Mouse (Mus musculus) intestine, embryonic 16.5 days (tissue): ENCODE measurements around the gene Klra4. TPM values are rescaled to one million over a fixed set of nuclear protein-coding genes. Genes with fewer than 3 reads are reported as not detected.
"Not testable (repeated sequence)": the region's sequence is repeated elsewhere in the genome, so short reads cannot be mapped to it uniquely, and the experiment has no call there.

Experiments used
- ATAC-seq: fragments of 200-750 bp; cut with Nextera tagmentation; 2 replicates; pipeline ENCODE4 v1.8.0; 2017; ENCODE audit warnings: moderate TSS enrichment, moderate library complexity
- H3K27ac ChIP-seq: fragments of 300-500 bp; sonication (generic); 2 replicates; pipeline ENCODE4 v1.5.1; 2014; ENCODE audit warnings: mild to moderate bottlenecking, low read length
- H3K27me3 ChIP-seq: fragments of 300-500 bp; sonication (generic); replicated peaks from 2 replicates; pipeline ENCODE4 v1.6.1; 2014; ENCODE audit warnings: low read length, control low read depth, mixed read lengths; ENCODE audit not compliant: control insufficient read depth, insufficient read depth
- H3K36me3 ChIP-seq: fragments of 300-500 bp; sonication (generic); 2 replicates; pipeline ENCODE4 v1.6.1; 2014; ENCODE audit warnings: low read length, control low read depth; ENCODE audit not compliant: control insufficient read depth, insufficient read depth
- H3K4me1 ChIP-seq: fragments of 300-500 bp; sonication (generic); 2 replicates; pipeline ENCODE4 v1.6.1; 2014; ENCODE audit warnings: low read length, control low read depth, mixed read lengths; ENCODE audit not compliant: control insufficient read depth, insufficient read depth
- H3K4me2 ChIP-seq: fragments of 300-500 bp; sonication (generic); 2 replicates; pipeline ENCODE4 v1.6.1; 2014; ENCODE audit warnings: low read depth, low read length, control low read depth
- H3K4me3 ChIP-seq: fragments of 300-500 bp; sonication (generic); 2 replicates; pipeline ENCODE4 v1.5.1; 2014; ENCODE audit warnings: mild to moderate bottlenecking, low read length
- H3K9ac ChIP-seq: fragments of 300-500 bp; sonication (generic); 2 replicates; pipeline ENCODE4 v1.6.1; 2014; ENCODE audit warnings: low read depth, low read length
- H3K9me3 ChIP-seq: fragments of 300-500 bp; sonication (generic); 2 replicates; pipeline ENCODE4 v1.6.1; 2016; ENCODE audit warnings: low read length, control low read depth; ENCODE audit not compliant: control insufficient read depth
- WGBS: fragments of 180-500 bp; shearing (Covaris S2); extraction: QIAGEN DNeasy Blood & Tissue Kit; methylation state at CpG from one replicate; pipeline ENCODE4 v1.1.7; 2014; 5-methylcytosine and 5-hydroxymethylcytosine counted together
- polyA plus RNA-seq: library from polyadenylated mRNA; unstranded; fragments of >200 nt; fragmentation: Nextera tagmentation; extraction: Ambion mirVana; gene quantifications from 2 replicates; pipeline ENCODE4 v1.2.1, GENCODE M21; 2015

Klra4 gene
- polyA plus RNA-seq, result not detected in 2 replicates

- not testable (repeated sequence) for H3K27ac ChIP-seq, H3K4me3 ChIP-seq, H3K4me2 ChIP-seq, H3K4me1 ChIP-seq, H3K9me3 ChIP-seq, H3K9ac ChIP-seq, ATAC-seq, H3K27me3 ChIP-seq, H3K36me3 ChIP-seq
- WGBS, result 54% methylated on average over 1 of the region's 1 CpGs
Measured at GRCm38 (mm10) chr6:130067171-130067570, at the start of gene Klra4. Gene Klra4, minus strand, starts transcription at chr6:130067271.

- Histone ChIP-seq H3K27ac (no peak overlapping the region), H3K9ac (no peak overlapping the region), H3K9me3 (no peaks in the 10 kb centered on the region), H3K36me3 (no peaks in the 10 kb centered on the region), H3K27me3 (no peaks in the 10 kb centered on the region), H3K4me3 (no peak overlapping the region), H3K4me2 (no peak overlapping the region), H3K4me1 (no peaks in the 10 kb centered on the region)
- WGBS, result 76% methylated on average over 1 of the region's 1 CpGs
- ATAC-seq, result no peak
Measured at GRCm38 (mm10) chr6:130110485-130110884, 43.4 kb upstream of the Klra4 start.

- H3K4me3 ChIP-seq, H3K4me2 ChIP-seq: not testable (repeated sequence)
Measured at GRCm38 (mm10) chr6:130102743-130103142, 35.7 kb upstream of the Klra4 start.

DNA sequence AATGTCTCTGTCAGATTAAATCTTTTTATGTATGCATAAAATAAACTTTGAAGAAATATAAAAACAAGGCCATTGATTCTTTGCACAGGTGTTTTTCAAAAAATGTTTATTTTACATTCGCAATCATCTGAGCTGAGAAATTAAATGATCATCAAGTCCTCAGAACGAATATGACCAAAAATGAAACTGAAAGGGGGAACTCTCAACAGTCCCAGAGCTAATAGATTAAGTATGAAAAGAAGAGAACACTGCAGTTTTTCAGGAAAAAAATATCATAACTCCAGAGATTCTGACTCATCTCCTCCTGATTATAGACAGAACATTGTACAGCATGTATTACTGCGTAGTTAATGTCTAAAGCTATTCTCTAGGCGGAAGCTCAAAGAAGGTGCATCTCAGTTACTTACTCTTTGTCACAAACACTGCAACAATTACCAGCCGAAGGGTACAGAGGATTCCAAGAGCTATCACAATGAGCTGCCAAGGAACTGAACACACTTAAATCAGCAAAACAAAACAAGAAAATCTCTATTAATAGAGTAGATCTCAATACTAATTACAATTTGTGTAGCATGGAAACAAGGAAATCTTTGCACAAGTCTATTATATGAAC is 25.4 kb upstream of the Klra4 start:
- no peak for ATAC-seq

More at GRCm38 (mm10) chr6:130102743-130103142, 35.7 kb upstream of the Klra4 start:
- not testable (repeated sequence) for H3K36me3 ChIP-seq, H3K27me3 ChIP-seq, H3K4me1 ChIP-seq, H3K9ac ChIP-seq, H3K27ac ChIP-seq, H3K9me3 ChIP-seq, ATAC-seq
- 83% methylated on average over 3 of the region's 3 CpGs for WGBS

GRCm38 (mm10) chr6:130065196-130065595 is 1.9 kb downstream of the Klra4 start:
- no peak for ATAC-seq
- Histone ChIP-seq H3K9me3 (no peaks in the 10 kb centered on the region), H3K4me3 (no peak overlapping the region), H3K9ac (no peak overlapping the region), H3K27me3 (no peaks in the 10 kb centered on the region), H3K4me1 (no peaks in the 10 kb centered on the region), H3K27ac (no peak overlapping the region), H3K36me3 (no peaks in the 10 kb centered on the region), H3K4me2 (no peak overlapping the region)
- 76% methylated on average over 5 of the region's 5 CpGs for whole genome bisulfite sequencing

More for the DNA sequence above, 25.4 kb upstream of the Klra4 start:
- Histone ChIP-seq H3K4me2 (no peak overlapping the region), H3K27me3 (no peaks in the 10 kb centered on the region), H3K36me3 (no peaks in the 10 kb centered on the region), H3K4me3 (no peak overlapping the region), H3K4me1 (no peaks in the 10 kb centered on the region), H3K9ac (no peak overlapping the region), H3K27ac (no peak overlapping the region), H3K9me3 (no peaks in the 10 kb centered on the region)
- WGBS, result 78% methylated on average over 5 of the region's 5 CpGs

GRCm38 (mm10) chr6:130035146-130035545 is 31.9 kb downstream of the Klra4 start:
- WGBS, result 49% methylated on average over 4 of the region's 4 CpGs

DNA sequence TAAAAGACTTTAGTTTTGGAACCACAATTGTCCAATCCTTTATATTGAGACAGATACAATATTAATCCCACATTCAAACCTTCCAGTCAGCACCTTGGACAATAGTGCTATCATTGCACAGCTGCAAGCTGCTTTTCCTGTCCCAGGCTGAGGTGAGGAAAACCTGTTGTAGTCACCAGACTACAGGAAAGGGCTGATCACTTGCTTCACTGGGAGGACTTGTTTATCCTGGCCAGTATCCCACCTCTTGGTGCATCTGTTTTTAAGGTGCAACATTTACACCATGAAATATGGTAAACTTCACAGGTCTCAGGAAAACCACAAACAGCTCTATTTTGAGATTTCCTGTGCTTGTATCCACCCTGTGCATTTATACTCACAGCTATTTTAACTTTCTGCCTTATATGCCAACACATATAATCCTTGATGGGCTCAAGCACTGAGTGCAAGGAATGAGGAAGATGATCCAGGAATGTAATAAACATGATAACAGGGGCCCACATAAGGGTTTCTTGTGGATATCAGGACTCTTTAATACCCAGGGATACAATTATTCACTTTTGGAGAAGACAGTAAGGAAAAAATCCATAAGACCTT is 35.5 kb downstream of the Klra4 start:
- not testable (repeated sequence) for H3K9me3 ChIP-seq, H3K4me3 ChIP-seq, ATAC-seq, H3K9ac ChIP-seq, H3K4me2 ChIP-seq, H3K4me1 ChIP-seq, H3K27ac ChIP-seq, H3K36me3 ChIP-seq, H3K27me3 ChIP-seq

More at GRCm38 (mm10) chr6:130035146-130035545, 31.9 kb downstream of the Klra4 start:
- ATAC-seq, H3K4me2 ChIP-seq, H3K4me3 ChIP-seq, H3K4me1 ChIP-seq, H3K9me3 ChIP-seq, H3K27me3 ChIP-seq, H3K9ac ChIP-seq, H3K27ac ChIP-seq, H3K36me3 ChIP-seq: not testable (repeated sequence)

DNA sequence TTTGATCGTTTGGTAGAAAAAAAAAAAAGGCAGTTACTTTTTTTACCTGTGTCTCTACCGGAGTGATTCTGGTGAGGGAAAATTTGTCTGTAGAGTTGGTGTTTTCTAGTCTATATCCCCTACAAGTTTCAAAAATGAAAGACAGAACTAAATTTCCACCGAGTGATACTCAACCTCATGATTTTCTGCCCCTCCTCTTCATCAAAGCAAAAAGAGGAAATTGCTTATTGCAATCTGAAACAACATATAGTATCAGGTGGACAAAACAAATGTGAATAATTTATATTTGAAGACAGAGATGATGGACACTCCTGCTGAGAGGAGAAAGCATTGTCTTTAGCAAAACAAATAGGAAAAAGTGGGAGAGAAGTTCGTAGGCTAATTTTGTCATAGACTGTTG is 40.2 kb downstream of the Klra4 start, which contains the start of gene Klra6:
TSS of gene Klra6 (minus strand) at position 101 of the 400 bp plus-strand sequence.
- H3K36me3 ChIP-seq, result no peaks in the 10 kb centered on the region
- no peaks in the 10 kb centered on the region for H3K9me3 ChIP-seq
- no peaks in the 10 kb centered on the region for H3K27me3 ChIP-seq
- H3K4me3 ChIP-seq, result no peak within 1 kb of the TSS
- no peak within 1 kb of the TSS for H3K27ac ChIP-seq
- 75% methylated on average over 4 of the region's 4 CpGs for whole genome bisulfite sequencing
- H3K9ac ChIP-seq, result no peak within 1 kb of the TSS
- H3K4me1 ChIP-seq, result no peaks in the 10 kb centered on the region
- H3K4me2 ChIP-seq, result no peak within 1 kb of the TSS
- no peak for ATAC-seq
